Mouse (Mus musculus) kidney, embryonic 16.5 days (tissue): Measurements from ENCODE around the gene Csgalnact2. TPM values are rescaled to one million over a fixed set of nuclear protein-coding genes. Genes with fewer than 3 reads are reported as not detected.

ENCODE experiments used
- ATAC-seq: fragments of 200-750 bp; cut with Nextera tagmentation; 2 replicates; pipeline ENCODE4 v1.8.0; 2017; ENCODE audit warnings: moderate TSS enrichment; ENCODE audit not compliant: low FRiP score, low TSS enrichment
- H3K27ac ChIP-seq: fragments of 300-500 bp; sonication (generic); 2 replicates; pipeline ENCODE4 v1.5.1; 2014; ENCODE audit warnings: low read length
- H3K27me3 ChIP-seq: fragments of 300-500 bp; sonication (generic); 2 replicates; pipeline ENCODE4 v1.6.1; 2014; ENCODE audit warnings: low read length, control low read depth, mixed read lengths; ENCODE audit not compliant: insufficient read depth
- H3K36me3 ChIP-seq: fragments of 300-500 bp; sonication (generic); 2 replicates; pipeline ENCODE4 v1.6.1; 2014; ENCODE audit warnings: low read length, control low read depth, mixed read lengths; ENCODE audit not compliant: insufficient read depth
- H3K4me1 ChIP-seq: fragments of 300-500 bp; sonication (generic); 2 replicates; pipeline ENCODE4 v1.6.1; 2014; ENCODE audit warnings: low read length, control low read depth, mixed read lengths; ENCODE audit not compliant: insufficient read depth
- H3K4me2 ChIP-seq: fragments of 300-500 bp; sonication (generic); replicated peaks from 2 replicates; pipeline ENCODE4 v1.6.1; 2014; ENCODE audit warnings: low read depth, low read length
- H3K4me3 ChIP-seq: fragments of 300-500 bp; sonication (generic); 2 replicates; pipeline ENCODE4 v1.5.1; 2014; ENCODE audit warnings: mild to moderate bottlenecking, low read length
- H3K9ac ChIP-seq: fragments of 300-500 bp; sonication (generic); replicated peaks from 2 replicates; pipeline ENCODE4 v1.6.1; 2014; ENCODE audit warnings: low read length
- H3K9me3 ChIP-seq: fragments of 300-500 bp; sonication (generic); 2 replicates; pipeline ENCODE4 v1.6.1; 2016; ENCODE audit warnings: low read length, control low read depth
- WGBS: fragments of 180-500 bp; shearing (Covaris S2); extraction: QIAGEN DNeasy Blood & Tissue Kit; methylation state at CpG from one replicate; pipeline ENCODE4 v1.1.7; 2014; 5-methylcytosine and 5-hydroxymethylcytosine counted together
- polyA plus RNA-seq: library from polyadenylated mRNA; unstranded; fragments of >200 nt; fragmentation: Nextera tagmentation; extraction: Ambion mirVana; gene quantifications from 2 replicates; pipeline ENCODE4 v1.2.1, GENCODE M21; 2015

The Csgalnact2 gene
- polyA plus RNA-seq, 1 experiment from 2014 or later = 16.4 TPM

GRCm38 (mm10) chr6:118150128-118150527 is 11.2 kb upstream of the Csgalnact2 start:
- Histone ChIP-seq H3K27me3 (no peaks in the 10 kb centered on the region), H3K4me1 (no peaks in the 10 kb centered on the region), H3K36me3 (no peaks in the 10 kb centered on the region), H3K9ac (no peak overlapping the region), H3K9me3 (no peaks in the 10 kb centered on the region), H3K27ac (no peak overlapping the region), H3K4me3 (no peak overlapping the region), H3K4me2 (no peak overlapping the region)
- ATAC-seq = no peak
- WGBS = 83% methylated on average over 4 of the region's 4 CpGs

GRCm38 (mm10) chr6:118140961-118141360 is 2.0 kb upstream of the Csgalnact2 start:
- Histone ChIP-seq H3K4me1 (peaks cover 4% of the 10 kb centered on the region; the same call in 1 of the 2 replicates), H3K27ac (no peak overlapping the region), H3K36me3 (no peaks in the 10 kb centered on the region), H3K4me2 (no peak overlapping the region), H3K27me3 (no peaks in the 10 kb centered on the region), H3K4me3 (no peak overlapping the region), H3K9me3 (peaks cover 6% of the 10 kb centered on the region; the same call in 1 of the 2 replicates), H3K9ac (no peak overlapping the region)
- 81% methylated on average over 6 of the region's 6 CpGs for WGBS
- no peak for ATAC-seq

GRCm38 (mm10) chr6:118137148-118137547 is 1.8 kb downstream of the Csgalnact2 start:
- Histone ChIP-seq H3K4me1 (peaks cover 4% of the 10 kb centered on the region; the same call in 1 of the 2 replicates), H3K9ac (no peak overlapping the region), H3K27ac (no peak overlapping the region), H3K27me3 (no peaks in the 10 kb centered on the region), H3K36me3 (no peaks in the 10 kb centered on the region), H3K4me2 (no peak overlapping the region), H3K9me3 (no peaks in the 10 kb centered on the region), H3K4me3 (no peak overlapping the region)
- no peak for ATAC-seq
- 90% methylated on average over 2 of the region's 2 CpGs for WGBS

- no peak overlapping the region for H3K4me3 ChIP-seq
- ATAC-seq = no peak
- no peaks in the 10 kb centered on the region for H3K36me3 ChIP-seq
- no peak overlapping the region for H3K4me2 ChIP-seq
- no peaks in the 10 kb centered on the region for H3K27me3 ChIP-seq
- H3K4me1 ChIP-seq = peaks cover 4% of the 10 kb centered on the region; the same call in 1 of the 2 replicates
- 88% methylated on average over 1 of the region's 1 CpGs for WGBS
- no peak overlapping the region for H3K9ac ChIP-seq
- H3K27ac ChIP-seq = no peak overlapping the region
- H3K9me3 ChIP-seq = no peaks in the 10 kb centered on the region
These were observed 4.5 kb downstream of the Csgalnact2 start for GRCm38 (mm10) chr6:118134461-118134860.

GRCm38 (mm10) chr6:118130022-118130421 is 8.9 kb downstream of the Csgalnact2 start:
- 76% methylated on average over 2 of the region's 2 CpGs for WGBS
- H3K9me3 ChIP-seq = no peaks in the 10 kb centered on the region

GRCm38 (mm10) chr6:118127827-118128487 is 11.0 kb downstream of the Csgalnact2 start:
- WGBS = 66% methylated on average over 6 of the region's 6 CpGs
- no peak overlapping the region for H3K27ac ChIP-seq
- H3K27me3 ChIP-seq = no peaks in the 10 kb centered on the region
- no peak for ATAC-seq
- no peak overlapping the region for H3K9ac ChIP-seq
- H3K36me3 ChIP-seq = peaks cover 5% of the 10 kb centered on the region
- H3K9me3 ChIP-seq = no peaks in the 10 kb centered on the region
- H3K4me3 ChIP-seq = no peak overlapping the region
- no peak overlapping the region for H3K4me2 ChIP-seq
- H3K4me1 ChIP-seq = 0 out of 2 replicates have a peak, but pooled peaks cover 3% of the 10 kb centered on the region

More at GRCm38 (mm10) chr6:118130022-118130421, 8.9 kb downstream of the Csgalnact2 start:
- no peak overlapping the region for H3K4me3 ChIP-seq
- no peak for ATAC-seq
- no peak overlapping the region for H3K27ac ChIP-seq
- H3K9ac ChIP-seq = no peak overlapping the region
- H3K36me3 ChIP-seq = peaks cover 2% of the 10 kb centered on the region; the same call in 1 of the 2 replicates
- H3K27me3 ChIP-seq = no peaks in the 10 kb centered on the region
- 0 out of 2 replicates have a peak, but pooled peaks cover 3% of the 10 kb centered on the region for H3K4me1 ChIP-seq
- H3K4me2 ChIP-seq = no peak overlapping the region

GRCm38 (mm10) chr6:118127198-118127597 is 11.7 kb downstream of the Csgalnact2 start:
- Histone ChIP-seq H3K9me3 (no peaks in the 10 kb centered on the region), H3K4me3 (no peak overlapping the region), H3K4me1 (0 out of 2 replicates have a peak, but pooled peaks cover 3% of the 10 kb centered on the region), H3K36me3 (peaks cover 10% of the 10 kb centered on the region), H3K27ac (no peak overlapping the region), H3K9ac (no peak overlapping the region), H3K27me3 (no peaks in the 10 kb centered on the region), H3K4me2 (no peak overlapping the region)
- WGBS = 77% methylated on average over 7 of the region's 7 CpGs
- no peak for ATAC-seq

GRCm38 (mm10) chr6:118126577-118126976 is 12.4 kb downstream of the Csgalnact2 start:
- 0 out of 2 replicates have a peak, but pooled peaks cover 3% of the 10 kb centered on the region for H3K4me1 ChIP-seq
- ATAC-seq = no peak
- no peaks in the 10 kb centered on the region for H3K9me3 ChIP-seq
- H3K9ac ChIP-seq = no peak overlapping the region
- H3K27ac ChIP-seq = no peak overlapping the region
- no peaks in the 10 kb centered on the region for H3K27me3 ChIP-seq
- no peak overlapping the region for H3K4me3 ChIP-seq
- no peak overlapping the region for H3K4me2 ChIP-seq
- peaks cover 10% of the 10 kb centered on the region for H3K36me3 ChIP-seq

- H3K36me3 ChIP-seq = peaks cover 10% of the 10 kb centered on the region
- ATAC-seq = no peak
- H3K27ac ChIP-seq = no peak overlapping the region
- no peak overlapping the region for H3K4me2 ChIP-seq
- WGBS = 81% methylated on average over 1 of the region's 1 CpGs
- H3K9ac ChIP-seq = no peak overlapping the region
- H3K9me3 ChIP-seq = no peaks in the 10 kb centered on the region
- peaks cover 6% of the 10 kb centered on the region; the same call in 1 of the 2 replicates for H3K4me1 ChIP-seq
- no peaks in the 10 kb centered on the region for H3K27me3 ChIP-seq
- H3K4me3 ChIP-seq = no peak overlapping the region
These were observed 16.2 kb downstream of the Csgalnact2 start for GRCm38 (mm10) chr6:118122767-118123166.

GRCm38 (mm10) chr6:118111810-118112209 is 27.1 kb downstream of the Csgalnact2 start:
- no peaks in the 10 kb centered on the region for H3K9me3 ChIP-seq
- H3K36me3 ChIP-seq = peaks cover 7% of the 10 kb centered on the region; the same call in 1 of the 2 replicates
- no peak overlapping the region for H3K4me2 ChIP-seq
- no peak for ATAC-seq
- H3K4me3 ChIP-seq = no peak overlapping the region
- no peaks in the 10 kb centered on the region for H3K27me3 ChIP-seq
- H3K9ac ChIP-seq = no peak overlapping the region
- no peaks in the 10 kb centered on the region for H3K4me1 ChIP-seq
- WGBS = 79% methylated on average over 1 of the region's 1 CpGs
- H3K27ac ChIP-seq = no peak overlapping the region
